Comparison of ENCODE assay signal across 8 mouse cellular contexts in genomic region chr7:133114847-133115470, GRCm38 (mm10). TPM values are rescaled to one million over a fixed set of nuclear protein-coding genes. Genes with fewer than 3 reads are reported as not detected.
DNase-seq lines count a peak whose midpoint lies in the region; ATAC-seq and TF ChIP-seq lines count a peak whose summit lies in the region.

No protein-coding gene starts in this region.

- peak; percentile 99 for DNase-seq in ES-CJ7 (ENCODE audit: low read depth, low spot score)
- no peak for DNase-seq in forebrain, postnatal 0 days
- peak; percentile 64 for DNase-seq in kidney, adult 2 months
- DNase-seq in stomach, postnatal 0 days (ENCODE audit: low spot score), result peak; percentile 80
- no peak for DNase-seq in right cerebral cortex, adult 18-20 months

- H3K4me2 ChIP-seq in forebrain, postnatal 0 days (ENCODE audit: low read depth), result peak overlapping the region; percentile 21
- peak overlapping the region; percentile 50 for H3K4me2 ChIP-seq in lung, embryonic 16.5 days (ENCODE audit: low read depth, low read length)
- H3K4me2 ChIP-seq in stomach, postnatal 0 days (replicated peaks; ENCODE audit: low read depth), result peak overlapping the region; percentile 55

- 29% methylated on average over 18 of the region's 20 CpGs for WGBS in forebrain, postnatal 0 days
- WGBS in kidney, adult 2 months, result 23% methylated on average over 20 of the region's 20 CpGs
- WGBS in lung, embryonic 16.5 days, result 13% methylated on average over 20 of the region's 20 CpGs
- WGBS in stomach, postnatal 0 days, result 19% methylated on average over 19 of the region's 20 CpGs

- TF ChIP-seq POLR2A in kidney, adult 2 months (IDR thresholded peaks at IDR 0.05; ENCODE audit: low read depth, low read length), result no peak

- no peak overlapping the region for H3K9ac ChIP-seq in forebrain, postnatal 0 days
- H3K9ac ChIP-seq in lung, embryonic 16.5 days (ENCODE audit: low read length), result no peak overlapping the region; the same call in 1 of the 2 replicates
- peak overlapping the region; percentile 52 for H3K9ac ChIP-seq in stomach, postnatal 0 days (ENCODE audit: low read length)

- H3K27ac ChIP-seq in forebrain, postnatal 0 days (ENCODE audit: low read depth, low read length), result no peak overlapping the region
- H3K27ac ChIP-seq in kidney, adult 2 months (ENCODE audit: insufficient read depth, low read depth, low read length), result peak overlapping the region; percentile 19; the same call in 1 of the 2 replicates
- peak overlapping the region; percentile 3 for H3K27ac ChIP-seq in lung, embryonic 16.5 days (ENCODE audit: low read length)
- H3K27ac ChIP-seq in stomach, postnatal 0 days (replicated peaks), result peak overlapping the region; percentile 89

- H3K4me3 ChIP-seq in E14TG2a.4 (replicated peaks; ENCODE audit: low read length), result peak overlapping the region; percentile 96
- H3K4me3 ChIP-seq in forebrain, postnatal 0 days (ENCODE audit: low read depth, low read length), result no peak overlapping the region
- H3K4me3 ChIP-seq in kidney, adult 2 months (ENCODE audit: insufficient read depth, low read depth, low read length), result no peak overlapping the region
- peak overlapping the region; percentile 29 for H3K4me3 ChIP-seq in lung, embryonic 16.5 days (ENCODE audit: low read length)
- peak overlapping the region; percentile 12 for H3K4me3 ChIP-seq in stomach, postnatal 0 days (ENCODE audit: low read depth, low read length)

- TF ChIP-seq EP300 in stomach, postnatal 0 days (optimal IDR thresholded peaks at IDR 0.05), result no peak

- no peaks in the 10 kb centered on the region for H3K9me3 ChIP-seq in E14TG2a.4 (ENCODE audit: low read length)
- H3K9me3 ChIP-seq in forebrain, postnatal 0 days (ENCODE audit: low read length), result no peaks in the 10 kb centered on the region
- H3K9me3 ChIP-seq in lung, embryonic 16.5 days (ENCODE audit: control insufficient read depth, low read length), result no peaks in the 10 kb centered on the region
- no peaks in the 10 kb centered on the region for H3K9me3 ChIP-seq in stomach, postnatal 0 days (ENCODE audit: control insufficient read depth, low read length)

- H3K4me1 ChIP-seq in E14TG2a.4 (replicated peaks; ENCODE audit: low read depth, low read length), result peaks cover 86% of the 10 kb centered on the region
- peaks cover 10% of the 10 kb centered on the region; the same call in 1 of the 2 replicates for H3K4me1 ChIP-seq in forebrain, postnatal 0 days (ENCODE audit: insufficient read depth)
- H3K4me1 ChIP-seq in kidney, adult 2 months (ENCODE audit: control insufficient read depth, insufficient read depth, low read length), result peaks cover 57% of the 10 kb centered on the region
- H3K4me1 ChIP-seq in lung, embryonic 16.5 days (replicated peaks; ENCODE audit: control insufficient read depth, insufficient read depth, low read length), result peaks cover 81% of the 10 kb centered on the region
- H3K4me1 ChIP-seq in stomach, postnatal 0 days (replicated peaks; ENCODE audit: control insufficient read depth, insufficient read depth), result peaks cover 25% of the 10 kb centered on the region

- no peak for TF ChIP-seq CTCF in E14TG2a.4 (conservative IDR thresholded peaks at IDR 0.05; ENCODE audit: low read length)
- no peak for TF ChIP-seq CTCF in forebrain, postnatal 0 days (IDR thresholded peaks at IDR 0.05; ENCODE audit: low read depth)
- TF ChIP-seq CTCF in kidney, adult 2 months (conservative IDR thresholded peaks at IDR 0.05; ENCODE audit: insufficient read depth, insufficient read length, low read depth, low read length), result no peak
- TF ChIP-seq CTCF in stomach, postnatal 0 days (IDR thresholded peaks at IDR 0.05; ENCODE audit: low read depth), result no peak

- no peaks in the 10 kb centered on the region for H3K27me3 ChIP-seq in E14TG2a.4 (ENCODE audit: insufficient read depth, low read length)
- no peaks in the 10 kb centered on the region for H3K27me3 ChIP-seq in forebrain, postnatal 0 days (ENCODE audit: insufficient read depth, low read length)
- H3K27me3 ChIP-seq in kidney, adult 2 months (replicated peaks; ENCODE audit: control insufficient read depth, insufficient read depth, low read length), result no peaks in the 10 kb centered on the region
- H3K27me3 ChIP-seq in lung, embryonic 16.5 days (ENCODE audit: control insufficient read depth, insufficient read depth, low read depth, low read length), result no peaks in the 10 kb centered on the region
- H3K27me3 ChIP-seq in stomach, postnatal 0 days (ENCODE audit: control insufficient read depth, insufficient read depth, low read length), result no peaks in the 10 kb centered on the region

- no peak for ATAC-seq in forebrain, postnatal 0 days
- peak; percentile 44; the same call in 1 of the 2 replicates for ATAC-seq in lung, embryonic 16.5 days (ENCODE audit: low read depth)
- ATAC-seq in stomach, postnatal 0 days (ENCODE audit: low FRiP score, low TSS enrichment), result peak; percentile 18
- no peak for ATAC-seq in erythroid progenitor cell, adult 5-6 weeks (replicated peaks; ENCODE audit: low FRiP score, poor library complexity, severe bottlenecking)

- peaks cover 62% of the 10 kb centered on the region for H3K36me3 ChIP-seq in E14TG2a.4 (ENCODE audit: insufficient read depth, low read length)
- H3K36me3 ChIP-seq in forebrain, postnatal 0 days (ENCODE audit: insufficient read depth), result no peaks in the 10 kb centered on the region
- no peaks in the 10 kb centered on the region for H3K36me3 ChIP-seq in kidney, adult 2 months (ENCODE audit: control insufficient read depth, insufficient read depth, low read length)
- no peaks in the 10 kb centered on the region; the same call in 1 of the 2 replicates for H3K36me3 ChIP-seq in lung, embryonic 16.5 days (ENCODE audit: control insufficient read depth, insufficient read depth, low read length)
- H3K36me3 ChIP-seq in stomach, postnatal 0 days (ENCODE audit: control insufficient read depth, insufficient read depth, low read length), result no peaks in the 10 kb centered on the region

RNA-seq across cellular contexts. Expression of gene Fgfr2, which starts 8.2 kb away (rescaled TPM):
- 36.9 and 47.6 TPM in 2 replicates for total RNA-seq in forebrain, postnatal 0 days (2014; rRNA removed)
- 13.4 and 17.1 TPM in 2 replicates for polyA plus RNA-seq in forebrain, postnatal 0 days (2015; fragmentation: Nextera tagmentation; extraction: Ambion mirVana)
- polyA plus RNA-seq in kidney, adult 2 months (2012; rRNA removed), result 14.8 and 15.3 TPM in 2 replicates
- polyA plus RNA-seq in lung, embryonic 16.5 days (2015; fragmentation: Nextera tagmentation; extraction: Ambion mirVana), result 175 and 182 TPM in 2 replicates
- polyA plus RNA-seq in stomach, postnatal 0 days (2015; fragmentation: Nextera tagmentation; extraction: Ambion mirVana), result 60.8 and 67.1 TPM in 2 replicates
- 1.7 and 13.3 TPM in 2 replicates for total RNA-seq in erythroid progenitor cell, adult 5-6 weeks (2015; ENCODE audit: low replicate concordance)
- 0.13 and 3.7 TPM in 2 replicates for total RNA-seq in erythroid progenitor cell, adult 5-6 weeks (2017; ENCODE audit: low replicate concordance)

RNA-seq across cellular contexts. Expression of gene Ctbp2, which starts 9.2 kb away (rescaled TPM):
- 63.3 and 80.3 TPM in 2 replicates for total RNA-seq in forebrain, postnatal 0 days (2014; rRNA removed)
- polyA plus RNA-seq in forebrain, postnatal 0 days (2015; fragmentation: Nextera tagmentation; extraction: Ambion mirVana), result 32.4 and 35.2 TPM in 2 replicates
- 48.6 and 57.5 TPM in 2 replicates for polyA plus RNA-seq in kidney, adult 2 months (2012; rRNA removed)
- 75.4 and 78.4 TPM in 2 replicates for polyA plus RNA-seq in lung, embryonic 16.5 days (2015; fragmentation: Nextera tagmentation; extraction: Ambion mirVana)
- polyA plus RNA-seq in stomach, postnatal 0 days (2015; fragmentation: Nextera tagmentation; extraction: Ambion mirVana), result 48.6 and 55.6 TPM in 2 replicates
- total RNA-seq in erythroid progenitor cell, adult 5-6 weeks (2015; ENCODE audit: low replicate concordance), result 2.9 and 3.8 TPM in 2 replicates
- 3.5 and 8.5 TPM in 2 replicates for total RNA-seq in erythroid progenitor cell, adult 5-6 weeks (2017; ENCODE audit: low replicate concordance)

Comparison
In these comparisons a context has a peak if more than half of its experiments do, and no peak if none do; other contexts are left out.
1. H3K4me3 ChIP-seq: peak in E14TG2a.4 (single experiment), lung, embryonic 16.5 days (single experiment) and stomach, postnatal 0 days (single experiment); none in forebrain, postnatal 0 days (single experiment) and kidney, adult 2 months (single experiment).
2. DNase-seq: peak in ES-CJ7 (single experiment), kidney, adult 2 months (single experiment) and stomach, postnatal 0 days (single experiment); none in forebrain, postnatal 0 days (single experiment) and right cerebral cortex, adult 18-20 months (single experiment).
3. ATAC-seq: peak in lung, embryonic 16.5 days (single experiment) and stomach, postnatal 0 days (single experiment); none in forebrain, postnatal 0 days (single experiment) and erythroid progenitor cell, adult 5-6 weeks (single experiment).
4. Peak in every context shown above with its lines, with median percentiles within 50 percentile points of each other: H3K4me2 ChIP-seq.